Mouse (Mus musculus): Measurements from ENCODE around the gene 4930507D05Rik. TPM values are rescaled to one million over a fixed set of nuclear protein-coding genes. Genes with fewer than 3 reads are reported as not detected.

4930507D05Rik gene
- total and polyA plus RNA-seq, 3 experiments, result 0.27 to 0.68 (median 0.39) TPM

GRCm38 (mm10) chr10:62469736-62470135 is 20.4 kb downstream of the 4930507D05Rik start:
- Histone ChIP-seq H3K4me3 (replicated peaks in 1 of 3; ENCODE audit: low read depth in 2 of 3, low read length in 2 of 3, poor library complexity in 1 of 3) (no peak overlapping the region), H3K36me3 (replicated peaks in 1 of 2; ENCODE audit: control insufficient read depth in 1 of 2, insufficient read depth in 1 of 2, low read length in 1 of 2) (peaks cover 7 to 36% of the 10 kb centered on the region in 2 experiments)

GRCm38 (mm10) chr10:62471105-62471504 is 21.8 kb downstream of the 4930507D05Rik start:
- Histone ChIP-seq H3K9ac (ENCODE audit: insufficient read depth, low read depth) (no peak overlapping the region), H3K79me2 (replicated peaks; ENCODE audit: control insufficient read depth, extremely low read depth, insufficient read depth, poor library complexity, severe bottlenecking) (0 out of 2 replicates have a peak, but pooled peaks cover 4% of the 10 kb centered on the region), H3K9me3 (replicated peaks; ENCODE audit: low read length) (no peaks in the 10 kb centered on the region), H3K4me1 (ENCODE audit: control insufficient read depth in 1 of 2, insufficient read depth in 2 of 2) (no peaks in the 10 kb centered on the region), H3K4me3 (replicated peaks in 1 of 3; ENCODE audit: low read depth in 2 of 3, low read length in 2 of 3, poor library complexity in 1 of 3) (no peak overlapping the region), H3K27me3 (replicated peaks) (no peaks in the 10 kb centered on the region), H3K4me2 (ENCODE audit: insufficient read depth, low read depth, poor library complexity, severe bottlenecking) (no peak overlapping the region), H3K36me3 (replicated peaks in 1 of 2; ENCODE audit: control insufficient read depth in 1 of 2, insufficient read depth in 1 of 2, low read length in 1 of 2) (peaks cover 3 to 39% of the 10 kb centered on the region in 2 experiments), H3K27ac (ENCODE audit: insufficient read depth, low read depth) (no peak overlapping the region)
- in situ Hi-C loops (cut with MboI; ENCODE audit: low pct_ligation_motif_present, low pct_unique_long_range_greater_than_20kb, low sequenced_read_pairs), result no loop called here
- TF ChIP-seq IRF4 (IDR thresholded peaks at IDR 0.05; ENCODE audit: low read depth, low read length) (no peak), NRF1 (IDR thresholded peaks at IDR 0.05; ENCODE audit: low read depth, low read length) (no peak), JUN (IDR thresholded peaks at IDR 0.05; ENCODE audit: insufficient read depth, low read depth, low read length) (no peak), NELFE (IDR thresholded peaks at IDR 0.05; ENCODE audit: low read depth, low read length) (no peak), GABPA (IDR thresholded peaks at IDR 0.05; ENCODE audit: insufficient replicate concordance, low read depth, low read length) (no peak), SIN3A (IDR thresholded peaks at IDR 0.05; ENCODE audit: low read length) (no peak)
- DNase-seq (ENCODE audit: extremely low read depth), result no peak
- dilution Hi-C loops (cut with MboI; ENCODE audit: extremely low pct_ligation_motif_present, extremely low pct_unique_long_range_greater_than_20kb, low sequenced_read_pairs), result no loop called here

More at GRCm38 (mm10) chr10:62469736-62470135, 20.4 kb downstream of the 4930507D05Rik start:
- TF ChIP-seq UBTF (IDR thresholded peaks at IDR 0.05; ENCODE audit: low read depth, low read length), result no peak
- Histone ChIP-seq H3K9me3 (replicated peaks; ENCODE audit: low read length) (no peaks in the 10 kb centered on the region), H3K27me3 (replicated peaks) (no peaks in the 10 kb centered on the region), H3K4me2 (ENCODE audit: insufficient read depth, low read depth, poor library complexity, severe bottlenecking) (no peak overlapping the region), H3K9ac (ENCODE audit: insufficient read depth, low read depth) (no peak overlapping the region), H3K79me2 (replicated peaks; ENCODE audit: control insufficient read depth, extremely low read depth, insufficient read depth, poor library complexity, severe bottlenecking) (0 out of 2 replicates have a peak, but pooled peaks cover 4% of the 10 kb centered on the region), H3K27ac (ENCODE audit: insufficient read depth, low read depth) (no peak overlapping the region), H3K4me1 (ENCODE audit: control insufficient read depth in 1 of 2, insufficient read depth in 2 of 2) (no peaks in the 10 kb centered on the region)
- in situ Hi-C loops (cut with MboI; ENCODE audit: low pct_ligation_motif_present, low pct_unique_long_range_greater_than_20kb, low sequenced_read_pairs) (no loop called here), dilution Hi-C loops (cut with MboI; ENCODE audit: extremely low pct_ligation_motif_present, extremely low pct_unique_long_range_greater_than_20kb, low sequenced_read_pairs) (no loop called here)
- DNase-seq (ENCODE audit: extremely low read depth), result no peak

GRCm38 (mm10) chr10:62474944-62475343 is 25.7 kb downstream of the 4930507D05Rik start:
- Histone ChIP-seq H3K4me3 (replicated peaks in 1 of 3; ENCODE audit: low read depth in 2 of 3, low read length in 2 of 3, poor library complexity in 1 of 3) (no peak overlapping the region), H3K4me2 (ENCODE audit: insufficient read depth, low read depth, poor library complexity, severe bottlenecking) (no peak overlapping the region), H3K27ac (ENCODE audit: insufficient read depth, low read depth) (no peak overlapping the region), H3K36me3 (replicated peaks in 1 of 2; ENCODE audit: control insufficient read depth in 1 of 2, insufficient read depth in 1 of 2, low read length in 1 of 2) (peaks cover 6 to 37% of the 10 kb centered on the region in 2 experiments), H3K9me3 (replicated peaks; ENCODE audit: low read length) (no peaks in the 10 kb centered on the region), H3K9ac (ENCODE audit: insufficient read depth, low read depth) (no peak overlapping the region), H3K4me1 (ENCODE audit: control insufficient read depth in 1 of 2, insufficient read depth in 2 of 2) (no peaks in the 10 kb centered on the region), H3K79me2 (replicated peaks; ENCODE audit: control insufficient read depth, extremely low read depth, insufficient read depth, poor library complexity, severe bottlenecking) (peaks cover 9% of the 10 kb centered on the region; the same call in 1 of the 2 replicates), H3K27me3 (replicated peaks) (no peaks in the 10 kb centered on the region)
- dilution Hi-C loops (cut with MboI; ENCODE audit: extremely low pct_ligation_motif_present, extremely low pct_unique_long_range_greater_than_20kb, low sequenced_read_pairs), result no loop called here
- no peak for TF ChIP-seq E2F4 (IDR thresholded peaks at IDR 0.05; ENCODE audit: insufficient replicate concordance, low read depth, low read length)
- TF ChIP-seq RCOR1 (conservative IDR thresholded peaks at IDR 0.05; ENCODE audit: low read depth, low read length), result no peak
- TF ChIP-seq MAFK (IDR thresholded peaks at IDR 0.05; ENCODE audit: insufficient replicate concordance, low read length), result no peak
- no peak for TF ChIP-seq USF2 (conservative IDR thresholded peaks at IDR 0.05; ENCODE audit: low read depth, low read length)
- no peak for DNase-seq (ENCODE audit: extremely low read depth)
- in situ Hi-C loops (cut with MboI; ENCODE audit: low pct_ligation_motif_present, low pct_unique_long_range_greater_than_20kb, low sequenced_read_pairs), result no loop called here

Measured in CH12.LX (cell line).